Mouse (Mus musculus): ENCODE measurements around the gene Itpr1. TPM values are rescaled to one million over a fixed set of nuclear protein-coding genes. Genes with fewer than 3 reads are reported as not detected.

Itpr1 gene
- polyA plus RNA-seq, 1 experiment: 4.4 TPM

DNA sequence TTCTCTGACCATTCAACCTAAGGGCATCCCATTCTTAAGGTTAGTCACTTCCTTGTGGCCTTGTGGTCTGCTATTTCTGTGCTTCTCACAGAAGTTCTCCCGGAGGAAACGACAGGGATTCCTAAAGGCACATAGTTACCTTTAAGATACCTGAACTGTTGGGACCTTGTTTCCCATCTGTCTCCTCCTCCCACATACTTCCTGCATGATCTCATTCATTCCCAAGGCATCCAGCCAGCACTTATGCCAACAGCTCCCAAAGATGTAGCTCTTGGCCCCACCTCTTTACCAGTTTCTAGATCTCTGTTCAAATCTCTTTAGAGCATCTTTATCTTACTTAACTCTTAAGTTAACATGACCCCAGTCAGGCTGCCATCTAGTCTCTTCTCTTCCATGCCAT lies 238.6 kb downstream of the Itpr1 start:
- no peak for DNase-seq (ENCODE audit: low read depth, low spot score)
- WGBS: 42% methylated on average over 2 of the region's 2 CpGs

DNA sequence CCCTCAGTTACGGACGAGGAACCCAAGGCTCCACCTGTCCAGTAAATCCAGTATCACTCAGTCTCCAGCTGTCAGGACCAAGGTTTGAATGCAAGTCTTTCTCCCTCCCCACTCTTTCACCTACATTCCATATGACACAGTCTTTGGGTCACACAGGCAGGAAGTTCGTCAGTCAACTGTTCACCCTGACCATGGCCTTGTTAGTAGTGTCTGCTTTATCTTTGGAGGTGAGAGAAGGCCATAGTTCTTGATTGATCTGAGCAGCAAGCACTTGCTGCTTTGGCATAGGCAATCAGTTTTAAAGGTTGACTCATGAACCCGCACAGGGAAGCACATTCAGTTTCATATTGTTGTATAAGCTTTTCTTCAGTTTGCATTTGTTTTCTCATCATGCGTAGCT lies 240.7 kb downstream of the Itpr1 start:
- DNase-seq (ENCODE audit: low read depth, low spot score): no peak
- WGBS: 69% methylated on average over 5 of the region's 5 CpGs

DNA sequence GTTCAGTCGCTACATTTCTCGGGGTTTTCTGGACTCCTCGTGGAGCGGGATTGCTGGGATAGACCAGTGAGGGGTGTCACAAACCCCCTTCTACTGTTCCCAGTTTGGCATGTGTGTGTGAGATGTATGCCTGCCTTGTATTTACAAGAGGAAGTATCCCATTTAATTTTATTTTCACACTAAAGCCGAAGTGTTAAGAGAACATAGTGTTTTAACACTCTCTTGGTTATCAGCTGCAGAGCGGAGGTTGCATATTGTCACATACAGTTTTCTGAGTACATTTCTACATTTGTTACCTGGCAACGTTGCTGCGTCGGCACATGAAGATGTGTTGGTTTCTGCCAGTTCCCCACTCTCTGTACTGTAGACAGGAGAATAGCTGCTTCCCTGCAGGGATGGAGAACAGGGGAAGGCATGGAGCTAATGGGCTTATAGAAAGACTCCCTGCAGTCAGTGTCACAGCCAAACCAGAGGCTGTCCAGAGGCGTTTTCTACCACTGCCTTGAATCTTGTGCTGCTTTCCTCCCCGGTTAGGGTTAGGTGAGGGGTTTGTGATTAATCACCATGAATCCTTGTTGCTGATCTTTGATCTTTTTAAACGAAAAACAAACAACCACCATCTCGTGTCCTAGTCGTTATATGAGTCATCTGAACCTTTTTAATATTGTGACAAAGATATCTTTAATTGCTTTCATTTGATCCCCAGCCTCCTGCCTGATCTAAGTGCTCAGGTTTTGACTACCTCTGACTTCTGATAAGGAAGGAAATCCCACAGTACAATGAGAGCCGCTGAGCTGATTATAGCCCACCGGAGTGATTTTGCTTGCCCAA lies 241.4 kb downstream of the Itpr1 start:
- DNase-seq (ENCODE audit: low read depth, low spot score): no peak
- 67% methylated on average over 16 of the region's 16 CpGs for WGBS

DNA sequence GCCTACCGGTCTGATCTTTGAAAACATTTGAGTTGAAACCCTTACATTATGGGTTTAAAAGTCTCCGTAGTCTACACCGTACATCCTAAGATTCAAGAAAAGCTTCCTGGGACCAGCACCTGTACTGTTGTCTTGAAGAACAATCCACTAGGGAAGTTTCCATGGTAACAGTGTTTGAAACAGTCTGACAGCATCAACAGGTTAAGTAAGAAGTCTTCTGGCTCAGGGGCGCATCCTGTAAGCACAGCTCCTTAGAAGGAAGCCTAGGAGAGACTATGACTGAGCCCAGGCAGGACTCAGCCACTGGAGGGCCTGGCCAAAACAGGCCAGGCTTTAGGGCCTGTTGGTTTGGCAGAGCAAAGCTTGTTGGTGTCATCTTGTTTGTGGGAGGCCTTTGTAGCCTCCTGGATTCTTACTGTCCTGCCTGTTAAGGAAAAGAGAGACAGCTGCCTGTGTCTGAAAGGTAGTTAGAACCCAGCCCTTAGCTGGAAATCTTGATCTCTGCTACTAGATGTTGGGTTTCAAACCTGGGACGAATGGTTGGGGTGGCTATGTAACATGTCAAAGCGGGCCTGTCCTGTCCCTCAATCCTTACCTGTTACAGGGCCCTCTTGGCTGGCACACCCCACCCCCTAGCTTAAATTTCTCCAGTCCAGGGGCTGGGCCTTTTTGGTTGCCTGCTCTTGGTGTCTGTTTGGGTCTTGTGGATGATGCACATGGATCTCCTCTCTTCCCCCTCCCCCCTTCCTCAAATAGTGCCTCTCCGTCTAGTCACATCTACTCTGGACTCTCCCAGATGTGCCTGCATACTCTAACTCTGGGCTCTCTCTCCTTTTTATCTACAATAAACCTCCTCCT lies 242.3 kb downstream of the Itpr1 start:
- no peak for DNase-seq (ENCODE audit: low read depth, low spot score)
- 89% methylated on average over 7 of the region's 7 CpGs for WGBS

DNA sequence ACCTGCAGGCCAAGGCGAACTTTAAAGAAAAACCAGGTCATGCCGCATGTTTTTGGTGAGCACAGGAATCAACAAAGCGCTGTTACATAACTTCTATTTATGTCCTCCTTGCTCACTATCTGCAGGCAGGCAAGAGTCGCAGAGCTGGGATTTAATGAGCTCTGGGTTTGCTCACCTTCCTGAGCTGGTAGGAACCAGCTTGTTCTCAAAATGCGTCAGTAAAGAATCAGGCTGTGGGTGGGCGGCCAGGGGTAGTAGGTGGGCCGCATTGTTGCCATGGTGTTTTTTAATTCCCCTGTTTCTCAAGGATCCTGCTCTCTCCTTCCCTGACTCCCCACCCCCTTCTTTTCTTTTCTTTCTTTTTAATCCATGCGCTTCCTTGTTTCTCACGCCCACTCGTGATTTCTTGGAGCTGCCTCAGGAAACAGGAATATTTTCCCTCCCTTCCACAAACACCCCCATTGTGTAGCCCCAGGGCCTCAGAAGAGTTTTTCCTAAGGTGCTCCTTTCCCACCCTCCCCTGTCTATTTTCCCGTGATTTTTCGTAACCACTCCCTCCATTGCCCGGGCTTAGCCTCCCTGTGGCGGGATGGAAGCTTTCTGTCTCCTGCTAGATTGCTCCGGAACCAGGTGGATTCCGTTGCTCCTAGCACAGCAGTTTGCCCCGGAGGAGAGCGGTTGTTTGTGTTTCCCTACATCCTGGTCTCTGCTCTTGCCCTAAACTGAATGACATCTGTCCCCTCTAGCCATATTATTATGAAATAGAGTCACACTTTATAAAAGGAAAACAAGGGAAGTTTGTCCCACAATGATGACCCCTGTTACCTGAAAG lies 243.6 kb downstream of the Itpr1 start:
- WGBS: 12% methylated on average over 18 of the region's 18 CpGs

DNA sequence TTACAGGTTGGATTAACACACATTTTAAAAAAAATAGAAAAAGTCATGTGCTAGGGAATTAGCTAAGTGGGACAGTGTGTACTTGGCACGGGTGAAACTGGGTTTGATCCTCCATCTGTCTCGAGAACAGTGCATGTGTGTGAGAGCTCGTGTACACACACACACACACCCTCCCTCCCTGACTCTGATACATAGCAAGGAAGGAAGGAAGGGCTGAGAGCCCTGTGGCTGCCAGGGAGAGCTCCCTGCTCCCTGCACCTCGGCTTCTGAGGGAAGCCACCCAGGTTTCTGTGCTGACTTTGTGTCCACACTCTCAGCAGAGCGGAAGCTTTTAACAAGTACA lies 244.1 kb downstream of the Itpr1 start:
- 10% methylated on average over 5 of the region's 5 CpGs for WGBS
- no peak for DNase-seq (ENCODE audit: low read depth, low spot score)

More for the DNA sequence above, 243.6 kb downstream of the Itpr1 start:
- DNase-seq (ENCODE audit: low read depth, low spot score): no peak

DNA sequence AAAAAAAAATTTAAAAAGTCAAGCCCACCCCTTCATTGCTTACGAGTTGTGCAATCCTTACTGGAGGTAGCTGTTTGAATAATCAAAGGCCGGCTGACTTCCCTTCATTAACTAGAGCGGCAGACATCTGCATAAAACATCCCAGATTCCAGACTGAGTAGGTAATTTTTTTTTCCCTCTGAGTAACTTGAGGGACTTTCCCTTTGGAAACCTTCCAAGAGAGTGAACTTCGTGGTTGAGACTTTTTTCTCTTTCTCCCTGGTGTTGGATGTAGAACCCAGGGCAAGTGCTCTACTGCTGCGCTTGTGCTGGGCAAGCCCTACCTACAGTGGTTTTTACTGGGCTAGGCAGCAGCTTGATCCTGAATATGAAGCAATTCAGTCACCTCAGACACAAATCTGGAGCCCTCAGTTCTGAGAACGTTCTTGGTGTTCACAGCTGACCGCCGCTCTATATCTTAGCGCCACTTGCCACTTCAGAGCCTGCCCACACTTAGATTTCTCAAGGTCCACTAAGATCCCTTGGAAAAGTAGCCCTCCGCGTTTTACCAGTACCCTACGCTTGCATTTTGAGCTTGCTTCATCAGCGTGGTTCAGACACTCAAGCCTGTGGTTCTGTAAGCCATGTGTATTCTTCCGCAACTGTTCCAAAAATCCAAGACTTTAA lies 244.8 kb downstream of the Itpr1 start:
- WGBS: 23% methylated on average over 14 of the region's 14 CpGs
- DNase-seq (ENCODE audit: low read depth, low spot score): no peak

DNA sequence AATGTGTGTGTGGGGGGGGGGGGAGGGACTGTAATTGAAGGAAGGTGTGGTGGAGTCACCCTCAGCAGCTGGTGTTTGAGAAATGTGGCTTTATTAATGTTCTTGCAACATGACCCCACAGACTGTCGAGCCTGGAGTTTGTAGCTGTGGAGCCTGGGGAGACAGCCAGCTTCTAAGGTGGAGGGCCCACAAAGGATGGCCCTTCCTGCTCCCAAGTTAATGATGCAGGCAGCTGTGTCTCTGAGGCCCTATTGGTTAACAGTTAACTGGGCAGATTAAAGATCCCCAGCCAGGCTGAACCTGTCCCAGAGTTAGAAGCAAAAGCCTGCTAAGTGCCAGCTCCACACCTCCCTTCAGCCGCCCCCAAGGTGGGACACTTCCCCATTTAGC lies 245.3 kb downstream of the Itpr1 start:
- WGBS: 19% methylated on average over 2 of the region's 2 CpGs
- DNase-seq (ENCODE audit: low read depth, low spot score): no peak

DNA sequence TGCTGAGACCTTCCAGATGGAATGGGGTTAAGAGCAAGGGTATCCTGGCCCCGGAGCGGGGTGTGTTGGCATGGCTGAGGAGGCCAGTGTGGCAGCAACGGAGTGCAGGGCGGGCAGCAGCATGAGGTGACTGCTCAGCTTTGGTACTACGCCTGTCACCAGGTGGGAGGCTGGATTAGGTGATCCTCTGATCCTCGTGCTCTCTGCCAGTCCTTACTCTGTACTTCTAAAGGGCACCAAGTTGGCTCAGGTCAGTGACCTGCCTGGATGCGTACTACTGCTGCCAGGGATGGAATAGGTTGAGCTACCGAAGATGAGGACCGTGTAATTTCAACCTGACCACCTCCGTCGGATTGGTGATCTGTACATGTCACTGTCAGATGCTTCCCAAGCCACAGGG lies 245.9 kb downstream of the Itpr1 start:
- WGBS: 85% methylated on average over 11 of the region's 11 CpGs
- DNase-seq (ENCODE audit: low read depth, low spot score): no peak

DNA sequence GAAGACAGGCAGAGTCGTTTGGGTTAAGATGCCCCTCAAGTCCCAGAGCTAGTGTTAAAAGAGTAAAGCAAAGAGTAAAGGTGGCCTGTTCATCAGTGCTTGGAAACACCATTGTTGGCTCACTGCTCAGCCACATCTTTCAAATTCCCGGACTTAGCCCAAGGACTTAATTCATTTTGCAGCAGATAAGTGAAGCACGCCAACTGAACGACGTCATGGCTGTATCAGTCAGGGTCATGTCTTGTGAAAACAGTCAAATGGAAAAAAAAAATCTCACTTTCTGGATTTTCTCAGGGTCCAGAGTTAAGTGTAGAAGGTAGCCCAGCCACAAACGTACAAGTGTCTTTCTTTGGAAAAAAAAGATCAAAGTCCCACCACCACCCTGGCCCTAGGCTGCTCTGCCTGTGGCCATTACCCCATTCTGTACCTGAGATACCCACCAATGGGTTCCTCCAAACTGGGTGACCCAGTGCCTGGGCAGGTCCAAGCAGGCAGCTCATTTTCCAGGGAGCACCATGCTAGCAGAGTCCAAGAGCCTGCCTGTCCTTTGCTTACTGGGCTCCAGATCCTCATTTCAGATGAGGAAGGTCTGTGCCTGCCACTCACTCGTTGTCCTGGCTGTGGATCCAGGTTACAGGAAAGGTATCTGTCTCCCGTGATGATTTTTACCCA lies 251.5 kb downstream of the Itpr1 start:
- no peak for DNase-seq (ENCODE audit: low read depth, low spot score)
- WGBS: 89% methylated on average over 8 of the region's 8 CpGs

DNA sequence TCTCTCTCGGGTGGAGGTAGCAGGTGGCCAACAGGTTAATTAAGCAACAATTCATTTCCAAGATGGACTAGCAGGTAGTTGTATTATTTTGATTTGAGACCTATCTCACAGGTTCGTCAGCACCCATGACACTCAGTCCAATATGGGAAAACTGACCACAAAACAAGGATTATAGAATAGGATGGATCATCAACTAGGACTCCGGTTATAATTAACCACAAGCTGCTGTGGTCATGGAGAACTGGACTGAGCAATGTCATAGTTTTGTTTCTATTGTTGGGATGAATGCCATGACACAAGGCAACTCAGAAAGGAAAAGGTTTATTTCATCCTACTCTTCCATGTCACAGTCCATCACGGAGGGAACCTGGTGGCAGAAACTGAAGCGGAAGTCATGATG lies 252.3 kb downstream of the Itpr1 start:
- WGBS: 95% methylated on average over 5 of the region's 5 CpGs
- DNase-seq (ENCODE audit: low read depth, low spot score): no peak

DNA sequence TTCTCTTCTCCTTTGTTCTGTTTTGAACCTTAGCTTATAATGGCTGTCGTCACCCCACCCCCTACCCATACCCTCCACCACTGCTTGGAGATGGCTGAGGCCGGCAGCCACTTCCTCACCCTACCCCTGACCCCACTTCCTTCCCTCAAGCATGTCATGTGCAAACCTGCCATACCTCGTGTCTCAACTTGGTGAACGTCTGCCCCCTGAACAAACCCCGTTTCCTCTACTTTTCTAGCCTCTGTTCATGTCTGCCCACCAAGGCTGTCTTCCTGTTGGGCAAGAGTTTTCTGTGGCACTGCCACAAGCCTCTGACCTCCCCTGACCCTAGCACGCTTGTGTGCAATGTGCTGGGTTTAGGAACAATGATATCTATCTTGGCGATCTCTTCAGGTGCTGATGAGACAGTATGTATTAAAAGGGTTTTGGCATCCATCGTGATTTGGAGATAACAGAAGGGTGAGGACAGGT lies 253.2 kb downstream of the Itpr1 start:
- WGBS: 78% methylated on average over 8 of the region's 8 CpGs
- no peak for DNase-seq (ENCODE audit: low read depth, low spot score)

DNA sequence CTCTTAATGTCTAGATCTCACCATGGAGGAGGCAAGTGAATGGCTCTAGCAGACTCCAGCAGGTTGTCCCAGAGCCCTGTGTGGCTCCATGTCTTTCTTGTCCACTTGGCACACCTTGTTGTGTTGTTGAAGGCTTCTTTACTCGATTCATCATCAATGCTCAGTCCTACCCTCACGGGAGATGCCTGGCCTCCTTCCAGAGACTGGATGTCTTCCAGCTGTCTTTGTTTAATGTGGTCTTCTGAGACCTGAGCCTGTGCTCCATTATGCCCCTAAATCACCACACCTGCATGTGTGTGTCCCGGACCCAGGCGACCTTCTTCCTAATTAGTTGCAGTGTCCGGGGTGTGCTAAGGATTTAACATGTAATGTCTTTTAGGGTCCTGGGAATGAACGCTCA lies 254.7 kb downstream of the Itpr1 start:
- WGBS: 62% methylated on average over 6 of the region's 6 CpGs
- DNase-seq (ENCODE audit: low read depth, low spot score): no peak

DNA sequence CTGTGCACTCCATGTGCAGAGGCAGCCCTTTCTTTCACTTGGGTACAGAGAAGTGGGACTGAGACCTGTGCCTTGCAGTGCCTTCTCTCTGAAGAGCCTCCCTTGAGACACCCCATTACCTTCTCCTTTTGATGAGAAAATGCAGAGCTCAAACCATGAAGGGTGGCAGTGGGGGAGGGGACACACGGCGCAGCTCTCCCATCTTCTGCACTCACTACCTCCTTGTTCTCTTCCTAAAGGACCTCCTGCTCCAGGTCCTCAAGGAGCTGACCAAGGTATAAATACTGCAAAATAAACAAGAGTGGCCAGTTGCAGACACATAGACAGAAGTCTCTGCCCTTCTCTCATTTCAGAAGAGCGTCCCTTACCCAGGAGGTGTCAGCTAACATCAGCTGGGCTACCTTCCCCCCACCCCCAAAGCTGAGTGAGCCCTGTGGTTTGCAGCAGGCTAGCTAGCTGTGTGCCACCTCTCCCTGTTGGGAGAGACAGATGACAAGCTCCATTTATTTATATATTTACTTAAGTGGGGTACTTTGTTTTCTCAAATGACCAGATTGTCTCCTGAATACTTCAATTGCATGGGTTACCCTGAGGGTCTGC lies 255.4 kb downstream of the Itpr1 start:
- 71% methylated on average over 3 of the region's 3 CpGs for WGBS
- DNase-seq (ENCODE audit: low read depth, low spot score): no peak

DNA sequence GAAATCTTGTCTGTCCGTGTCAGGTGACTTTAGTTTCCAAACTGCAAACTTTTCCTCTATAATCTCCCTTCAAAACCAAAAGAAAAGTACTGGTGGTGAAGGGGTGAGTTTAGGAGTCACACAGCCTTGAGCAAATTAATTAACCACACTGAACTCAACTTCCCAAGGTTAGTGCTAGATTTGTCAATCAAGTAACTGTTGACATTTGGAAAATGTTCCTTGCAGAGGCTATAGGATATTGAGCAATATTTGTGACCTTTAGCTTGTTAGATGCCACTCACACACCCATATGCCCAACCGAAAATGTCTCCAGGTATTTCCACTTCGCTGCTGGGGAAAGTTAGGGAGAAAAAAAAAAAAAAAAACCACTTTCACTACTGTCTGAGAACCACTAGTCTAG lies 259.0 kb downstream of the Itpr1 start:
- DNase-seq (ENCODE audit: low read depth, low spot score): no peak
- 54% methylated on average over 3 of the region's 3 CpGs for WGBS

DNA sequence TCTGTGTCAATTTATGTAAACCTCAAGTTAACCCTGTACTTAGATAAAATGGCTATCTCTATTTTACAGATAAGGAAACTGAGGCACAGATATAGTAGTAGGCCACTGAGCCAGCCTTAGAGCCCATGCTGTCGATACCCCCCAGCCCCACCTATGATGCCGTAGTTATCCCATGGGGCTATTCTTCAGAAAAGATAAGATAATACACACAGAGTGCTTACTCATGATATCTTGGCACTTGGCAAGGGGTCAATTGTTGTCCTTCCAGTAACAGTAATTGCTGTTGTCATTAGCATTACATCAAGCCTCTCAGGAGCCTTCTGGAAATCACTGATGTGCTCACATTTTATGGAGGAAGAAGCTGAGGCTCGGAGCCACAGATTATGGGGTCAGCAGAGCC lies 259.9 kb downstream of the Itpr1 start:
- 69% methylated on average over 3 of the region's 3 CpGs for WGBS
- no peak for DNase-seq (ENCODE audit: low read depth, low spot score)

DNA sequence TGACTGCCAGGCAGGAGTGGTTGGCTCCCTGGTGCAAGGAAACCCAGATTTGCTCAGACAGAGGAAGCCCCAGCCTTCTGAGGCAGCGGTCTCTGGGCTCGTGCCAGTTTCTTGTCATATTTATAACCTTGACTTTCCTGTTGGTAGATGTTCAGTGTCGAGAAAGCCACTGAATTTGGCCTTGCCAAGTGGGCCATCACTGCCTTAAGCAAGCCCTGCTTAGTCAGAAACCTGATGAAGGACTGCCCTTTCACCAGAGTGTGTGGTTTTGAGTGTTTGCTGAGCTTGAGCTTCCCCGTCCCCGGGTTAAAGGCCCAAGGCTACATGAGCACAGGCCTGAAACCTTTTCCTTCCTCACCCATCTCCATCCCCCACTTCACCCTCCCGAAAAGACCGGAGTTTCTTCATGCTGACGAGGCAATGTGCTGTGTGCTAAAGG lies 263.9 kb downstream of the Itpr1 start:
- DNase-seq (ENCODE audit: low read depth, low spot score): no peak
- WGBS: 16% methylated on average over 8 of the region's 8 CpGs

DNA sequence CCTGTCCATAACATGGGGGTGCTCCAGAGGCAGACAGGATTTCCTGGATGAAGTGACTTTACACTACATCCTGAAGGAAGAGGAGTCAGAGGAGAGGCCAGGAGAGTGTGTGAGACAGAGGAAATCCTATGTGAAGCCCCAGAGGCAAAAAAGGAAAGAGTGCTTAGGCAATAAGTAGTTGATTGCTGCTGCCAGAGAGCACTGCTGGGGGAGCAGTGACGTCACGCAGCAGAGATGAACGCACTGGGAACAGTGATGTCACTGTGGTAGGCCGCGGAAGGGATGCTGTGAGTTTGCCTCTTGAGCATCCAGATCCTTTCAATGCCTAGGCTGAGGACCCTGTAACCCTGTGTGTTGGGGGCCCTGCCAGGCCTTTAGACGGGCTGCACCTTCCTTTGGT lies 264.7 kb downstream of the Itpr1 start:
- 89% methylated on average over 6 of the region's 6 CpGs for WGBS
- DNase-seq (ENCODE audit: low read depth, low spot score): no peak

DNA sequence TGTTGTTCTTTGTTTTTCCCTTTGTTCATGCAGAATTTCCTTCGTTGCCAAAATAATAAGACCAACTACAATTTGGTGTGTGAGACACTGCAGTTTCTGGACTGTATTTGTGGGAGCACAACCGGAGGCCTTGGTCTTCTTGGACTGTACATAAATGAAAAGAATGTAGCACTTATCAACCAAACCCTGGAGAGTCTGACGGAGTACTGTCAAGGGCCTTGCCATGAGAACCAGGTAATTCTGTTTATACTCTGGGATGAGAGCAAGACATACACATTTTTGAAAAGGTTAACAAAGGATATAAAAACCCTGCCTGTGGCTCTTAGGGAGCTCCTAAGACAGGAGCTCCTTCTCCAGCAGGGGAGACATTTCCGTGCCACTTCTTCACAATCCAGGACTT lies 268.3 kb downstream of the Itpr1 start:
- no peak for DNase-seq (ENCODE audit: low read depth, low spot score)
- WGBS: 95% methylated on average over 4 of the region's 4 CpGs
